Mouse (Mus musculus): ENCODE measurements at regions not wholly inside any gene's neighbourhood (a gene's known extent, or its start where the extent isn't known, plus 50 kb on each side); places are given as distances from the start of the nearest gene placed in this dataset.

- Histone ChIP-seq H3K4me2 (ENCODE audit: low read length) (no peak overlapping the region), H3K9me3 (ENCODE audit: control insufficient read depth, low read length) (no peaks in the 10 kb centered on the region), H3K27ac (ENCODE audit: low read depth) (no peak overlapping the region), H3K4me1 (replicated peaks; ENCODE audit: control insufficient read depth, insufficient read depth, low read length) (peaks cover 17% of the 10 kb centered on the region), H3K9ac (ENCODE audit: low read length) (no peak overlapping the region), H3K36me3 (ENCODE audit: control insufficient read depth, insufficient read depth, low read length) (no peaks in the 10 kb centered on the region), H3K4me3 (ENCODE audit: low read depth, low read length) (no peak overlapping the region), H3K27me3 (replicated peaks; ENCODE audit: control insufficient read depth, insufficient read depth, low read length) (no peaks in the 10 kb centered on the region)
- no peak for ATAC-seq (replicated peaks; ENCODE audit: low FRiP score, low TSS enrichment, low read depth)
- 67% methylated on average over 4 of the region's 4 CpGs for WGBS
- DNase-seq (ENCODE audit: low spot score), result no peak
Observed at GRCm38 (mm10) chr12:107762140-107762539, 241.3 kb downstream of the Bcl11b start.

GRCm38 (mm10) chr12:107769801-107770515 is 233.4 kb downstream of the Bcl11b start:
- no peak overlapping the region for H3K9ac ChIP-seq (ENCODE audit: low read length)
- no peaks in the 10 kb centered on the region for H3K36me3 ChIP-seq (ENCODE audit: control insufficient read depth, insufficient read depth, low read length)
- no peak for ATAC-seq (replicated peaks; ENCODE audit: low FRiP score, low TSS enrichment, low read depth)
- H3K4me3 ChIP-seq (ENCODE audit: low read depth, low read length), result no peak overlapping the region
- no peaks in the 10 kb centered on the region for H3K27me3 ChIP-seq (replicated peaks; ENCODE audit: control insufficient read depth, insufficient read depth, low read length)
- no peak overlapping the region for H3K4me2 ChIP-seq (ENCODE audit: low read length)
- no peak overlapping the region for H3K27ac ChIP-seq (ENCODE audit: low read depth)
- no peaks in the 10 kb centered on the region for H3K9me3 ChIP-seq (ENCODE audit: control insufficient read depth, low read length)
- no peak for DNase-seq (ENCODE audit: low spot score)
- WGBS, result 64% methylated on average over 13 of the region's 13 CpGs
- H3K4me1 ChIP-seq (replicated peaks; ENCODE audit: control insufficient read depth, insufficient read depth, low read length), result no peaks in the 10 kb centered on the region

- Histone ChIP-seq H3K9ac (ENCODE audit: low read length) (no peak overlapping the region), H3K4me2 (ENCODE audit: low read length) (no peak overlapping the region), H3K4me1 (replicated peaks; ENCODE audit: control insufficient read depth, insufficient read depth, low read length) (no peaks in the 10 kb centered on the region), H3K9me3 (ENCODE audit: control insufficient read depth, low read length) (no peaks in the 10 kb centered on the region), H3K36me3 (ENCODE audit: control insufficient read depth, insufficient read depth, low read length) (no peaks in the 10 kb centered on the region), H3K27me3 (replicated peaks; ENCODE audit: control insufficient read depth, insufficient read depth, low read length) (no peaks in the 10 kb centered on the region), H3K4me3 (ENCODE audit: low read depth, low read length) (no peak overlapping the region), H3K27ac (ENCODE audit: low read depth) (no peak overlapping the region)
- 7% methylated on average over 5 of the region's 5 CpGs for WGBS
- no peak for ATAC-seq (replicated peaks; ENCODE audit: low FRiP score, low TSS enrichment, low read depth)
- no peak for DNase-seq (ENCODE audit: low spot score)
Observed at GRCm38 (mm10) chr12:107770516-107770836, 232.9 kb downstream of the Bcl11b start.

GRCm38 (mm10) chr12:107771325-107771724 is 232.1 kb downstream of the Bcl11b start:
- 81% methylated on average over 2 of the region's 2 CpGs for WGBS
- DNase-seq (ENCODE audit: low spot score), result no peak
- ATAC-seq (replicated peaks; ENCODE audit: low FRiP score, low TSS enrichment, low read depth), result no peak

GRCm38 (mm10) chr12:107771809-107772208 is 231.6 kb downstream of the Bcl11b start:
- H3K4me1 ChIP-seq (replicated peaks; ENCODE audit: control insufficient read depth, insufficient read depth, low read length), result no peaks in the 10 kb centered on the region
- H3K9me3 ChIP-seq (ENCODE audit: control insufficient read depth, low read length), result 0 out of 2 replicates have a peak, but pooled peaks cover 3% of the 10 kb centered on the region
- H3K27ac ChIP-seq (ENCODE audit: low read depth), result no peak overlapping the region
- H3K9ac ChIP-seq (ENCODE audit: low read length), result no peak overlapping the region
- DNase-seq (ENCODE audit: low spot score) (no peak), ATAC-seq (replicated peaks; ENCODE audit: low FRiP score, low TSS enrichment, low read depth) (no peak)
- H3K27me3 ChIP-seq (replicated peaks; ENCODE audit: control insufficient read depth, insufficient read depth, low read length), result no peaks in the 10 kb centered on the region
- H3K36me3 ChIP-seq (ENCODE audit: control insufficient read depth, insufficient read depth, low read length), result no peaks in the 10 kb centered on the region
- no peak overlapping the region for H3K4me2 ChIP-seq (ENCODE audit: low read length)
- no peak overlapping the region for H3K4me3 ChIP-seq (ENCODE audit: low read depth, low read length)
- WGBS, result 53% methylated on average over 3 of the region's 3 CpGs

More at GRCm38 (mm10) chr12:107771325-107771724, 232.1 kb downstream of the Bcl11b start:
- H3K4me2 ChIP-seq (ENCODE audit: low read length), result no peak overlapping the region
- H3K27ac ChIP-seq (ENCODE audit: low read depth), result no peak overlapping the region
- H3K4me1 ChIP-seq (replicated peaks; ENCODE audit: control insufficient read depth, insufficient read depth, low read length), result no peaks in the 10 kb centered on the region
- H3K4me3 ChIP-seq (ENCODE audit: low read depth, low read length), result no peak overlapping the region
- no peaks in the 10 kb centered on the region for H3K36me3 ChIP-seq (ENCODE audit: control insufficient read depth, insufficient read depth, low read length)
- 0 out of 2 replicates have a peak, but pooled peaks cover 3% of the 10 kb centered on the region for H3K9me3 ChIP-seq (ENCODE audit: control insufficient read depth, low read length)
- H3K9ac ChIP-seq (ENCODE audit: low read length), result no peak overlapping the region
- H3K27me3 ChIP-seq (replicated peaks; ENCODE audit: control insufficient read depth, insufficient read depth, low read length), result no peaks in the 10 kb centered on the region

GRCm38 (mm10) chr12:107778046-107778445 is 225.4 kb downstream of the Bcl11b start:
- H3K27ac ChIP-seq (ENCODE audit: low read depth), result no peak overlapping the region

GRCm38 (mm10) chr12:107779306-107780057 is 223.9 kb downstream of the Bcl11b start:
- Histone ChIP-seq H3K9me3 (ENCODE audit: control insufficient read depth, low read length) (0 out of 2 replicates have a peak, but pooled peaks cover 3% of the 10 kb centered on the region), H3K27ac (ENCODE audit: low read depth) (no peak overlapping the region), H3K27me3 (replicated peaks; ENCODE audit: control insufficient read depth, insufficient read depth, low read length) (no peaks in the 10 kb centered on the region), H3K4me2 (ENCODE audit: low read length) (no peak overlapping the region), H3K4me1 (replicated peaks; ENCODE audit: control insufficient read depth, insufficient read depth, low read length) (no peaks in the 10 kb centered on the region), H3K36me3 (ENCODE audit: control insufficient read depth, insufficient read depth, low read length) (no peaks in the 10 kb centered on the region), H3K4me3 (ENCODE audit: low read depth, low read length) (no peak overlapping the region), H3K9ac (ENCODE audit: low read length) (no peak overlapping the region)
- DNase-seq (ENCODE audit: low spot score), result no peak
- 82% methylated on average over 13 of the region's 13 CpGs for WGBS
- no peak for ATAC-seq (replicated peaks; ENCODE audit: low FRiP score, low TSS enrichment, low read depth)

More at GRCm38 (mm10) chr12:107778046-107778445, 225.4 kb downstream of the Bcl11b start:
- Histone ChIP-seq H3K36me3 (ENCODE audit: control insufficient read depth, insufficient read depth, low read length) (no peaks in the 10 kb centered on the region), H3K4me1 (replicated peaks; ENCODE audit: control insufficient read depth, insufficient read depth, low read length) (no peaks in the 10 kb centered on the region), H3K4me3 (ENCODE audit: low read depth, low read length) (no peak overlapping the region), H3K9ac (ENCODE audit: low read length) (no peak overlapping the region), H3K4me2 (ENCODE audit: low read length) (no peak overlapping the region), H3K27me3 (replicated peaks; ENCODE audit: control insufficient read depth, insufficient read depth, low read length) (no peaks in the 10 kb centered on the region), H3K9me3 (ENCODE audit: control insufficient read depth, low read length) (0 out of 2 replicates have a peak, but pooled peaks cover 3% of the 10 kb centered on the region)
- no peak for ATAC-seq (replicated peaks; ENCODE audit: low FRiP score, low TSS enrichment, low read depth)
- 68% methylated on average over 9 of the region's 9 CpGs for WGBS
- no peak for DNase-seq (ENCODE audit: low spot score)

- no peaks in the 10 kb centered on the region for H3K4me1 ChIP-seq (replicated peaks; ENCODE audit: control insufficient read depth, insufficient read depth, low read length)
- no peak for ATAC-seq (replicated peaks; ENCODE audit: low FRiP score, low TSS enrichment, low read depth)
- no peak overlapping the region for H3K4me2 ChIP-seq (ENCODE audit: low read length)
- no peaks in the 10 kb centered on the region for H3K27me3 ChIP-seq (replicated peaks; ENCODE audit: control insufficient read depth, insufficient read depth, low read length)
- no peak overlapping the region for H3K9ac ChIP-seq (ENCODE audit: low read length)
- no peak overlapping the region for H3K27ac ChIP-seq (ENCODE audit: low read depth)
- WGBS, result 73% methylated on average over 3 of the region's 3 CpGs
- H3K9me3 ChIP-seq (ENCODE audit: control insufficient read depth, low read length), result no peaks in the 10 kb centered on the region
- no peaks in the 10 kb centered on the region for H3K36me3 ChIP-seq (ENCODE audit: control insufficient read depth, insufficient read depth, low read length)
- H3K4me3 ChIP-seq (ENCODE audit: low read depth, low read length), result no peak overlapping the region
- DNase-seq (ENCODE audit: low spot score), result no peak
Observed at GRCm38 (mm10) chr12:107782147-107782546, 221.3 kb downstream of the Bcl11b start.
